Mouse (Mus musculus) C2C12 (cell line): ENCODE results near the gene A630089N07Rik. TPM values are rescaled to one million over a fixed set of nuclear protein-coding genes. Genes with fewer than 3 reads are reported as not detected.
A peak's percentile ranks its signal among the peaks of the same experiment; 100 is the strongest.
"Not testable (repeated sequence)": the region's sequence is repeated elsewhere in the genome, so short reads cannot be mapped to it uniquely, and the experiment has no call there.

Experiments
- H3K27me3 ChIP-seq: one replicate; pipeline ENCODE4 v1.6.1; 2011; ENCODE audit not compliant: control insufficient read depth, insufficient read depth, insufficient read length
- H3K36me3 ChIP-seq: one replicate; pipeline ENCODE4 v1.6.1; 2011; ENCODE audit not compliant: control insufficient read depth, insufficient read depth
- H3K4me3 ChIP-seq: one replicate; pipeline ENCODE4 v1.5.1; 2011; ENCODE audit warnings: mild to moderate bottlenecking, control low read depth; ENCODE audit not compliant: poor library complexity, insufficient read depth, severe bottlenecking
- H3K79me2 ChIP-seq: one replicate; pipeline ENCODE4 v1.6.1; 2011; ENCODE audit not compliant: control insufficient read depth, insufficient read depth
- H3K79me3 ChIP-seq: one replicate; pipeline ENCODE4 v1.6.1; 2011; ENCODE audit warnings: low read depth, control low read depth
- H3ac ChIP-seq: one replicate; pipeline ENCODE3; 2011; ENCODE audit warnings: low read depth; ENCODE audit not compliant: control insufficient read depth, insufficient read length
- CEBPB ChIP-seq: IDR thresholded peaks from one replicate; pipeline ENCODE4 v1.6.1; 2011; ENCODE audit warnings: low read depth, mild to moderate bottlenecking, control low read depth, moderate library complexity
- CTCF ChIP-seq: IDR thresholded peaks from one replicate; pipeline ENCODE4 v1.5.1; 2011; ENCODE audit not compliant: control insufficient read depth, insufficient read depth, insufficient read length
- FOSL1 ChIP-seq: IDR thresholded peaks from one replicate; pipeline ENCODE4 v1.8.0; 2011; ENCODE audit warnings: mild to moderate bottlenecking, low read length; ENCODE audit not compliant: poor library complexity, insufficient read depth, severe bottlenecking
- MAX ChIP-seq: IDR thresholded peaks from one replicate; pipeline ENCODE4 v1.6.1; 2011; ENCODE audit warnings: mild to moderate bottlenecking, control low read depth
- MYOD1 ChIP-seq: IDR thresholded peaks from one replicate; pipeline ENCODE4 v1.6.1; 2011; ENCODE audit warnings: low read depth; ENCODE audit not compliant: control insufficient read depth, insufficient read length
- MYOG ChIP-seq: IDR thresholded peaks from one replicate; pipeline ENCODE4 v1.6.1; 2011; ENCODE audit not compliant: control insufficient read depth, insufficient read length; ENCODE audit errors: extremely low read depth
- USF1 ChIP-seq: IDR thresholded peaks from one replicate; pipeline ENCODE4 v1.6.1; 2011; ENCODE audit warnings: low read depth, mild to moderate bottlenecking, control low read depth, moderate library complexity
- long read RNA-seq, 2 experiments: library from polyadenylated mRNA; unstranded; transcript quantifications; one replicate each; pipeline ENCODE4 v2.0.0; 2019 to 2020
- polyA plus RNA-seq: library from polyadenylated mRNA; unstranded; fragments of >200 nt; fragmentation: generic; extraction: Trizol; gene quantifications from one replicate; pipeline ENCODE4 v1.2.1, GENCODE M21; 2012; ENCODE audit warnings: missing spikeins

A630089N07Rik gene
- 1.2 TPM for polyA plus RNA-seq
- long read RNA-seq, experiment 1, partial matches to known transcripts = 0 of 1 reads
- long read RNA-seq, experiment 1, other reads (novel, unspliced or antisense) = 1 of 1 reads
- long read RNA-seq, experiment 2, partial matches to known transcripts = 7 of 10 reads
- long read RNA-seq, experiment 2, other reads (novel, unspliced or antisense) = 2 of 10 reads

DNA sequence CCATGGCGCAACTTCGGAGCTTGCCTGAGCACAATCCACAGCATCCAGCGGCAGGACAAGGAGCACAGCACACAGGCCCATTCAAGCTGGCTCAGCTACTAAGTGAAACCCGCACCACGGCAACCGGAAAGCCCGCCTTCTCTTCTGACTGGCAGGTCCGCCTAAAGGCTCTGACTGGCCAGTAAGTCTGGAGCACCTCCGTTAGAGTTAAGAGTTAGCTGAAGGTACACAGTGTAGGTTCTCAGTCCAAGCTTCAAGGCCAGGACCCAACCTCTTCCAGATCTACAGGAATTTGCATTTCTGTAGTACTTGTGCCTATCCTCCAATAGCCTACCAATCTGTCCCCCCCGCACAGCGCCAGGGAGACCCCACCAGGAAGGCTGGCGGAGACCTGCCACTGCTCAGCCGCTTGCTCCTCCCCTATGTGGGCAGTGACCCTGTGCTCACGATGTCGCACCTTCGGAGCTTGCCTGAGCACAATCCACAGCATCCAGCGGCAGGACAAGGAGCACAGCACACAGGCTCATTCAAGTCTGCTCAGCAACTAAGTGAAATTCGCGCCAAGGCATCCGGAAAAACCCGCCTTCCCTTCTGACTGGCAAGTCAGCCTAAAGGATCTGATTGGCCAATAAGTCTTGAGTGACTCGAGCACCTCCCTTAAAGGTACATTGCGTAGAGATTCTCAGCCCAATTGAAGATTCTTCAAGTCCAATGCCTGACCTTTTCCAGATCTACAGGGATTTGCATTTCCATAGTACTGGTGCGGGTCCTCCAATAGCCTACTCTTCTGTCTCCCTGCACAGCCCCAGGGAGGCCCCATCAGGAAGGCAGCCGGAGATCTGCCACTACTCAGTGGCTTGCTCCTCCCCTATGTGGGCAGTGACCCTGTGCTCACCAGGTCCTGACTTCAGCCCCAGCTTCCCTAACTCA, at the start of gene A630089N07Rik:
A630089N07Rik (minus strand) TSS at position 562 of the 930 bp plus-strand sequence.
- H3K27me3 ChIP-seq, H3K36me3 ChIP-seq: not testable (repeated sequence)
- Histone ChIP-seq H3K79me3 (peaks cover 16% of the 10 kb centered on the region), H3K4me3 (peak within 1 kb of the TSS; percentile 40), H3K79me2 (peaks cover 37% of the 10 kb centered on the region), H3ac (peak within 1 kb of the TSS; percentile 74)

DNA sequence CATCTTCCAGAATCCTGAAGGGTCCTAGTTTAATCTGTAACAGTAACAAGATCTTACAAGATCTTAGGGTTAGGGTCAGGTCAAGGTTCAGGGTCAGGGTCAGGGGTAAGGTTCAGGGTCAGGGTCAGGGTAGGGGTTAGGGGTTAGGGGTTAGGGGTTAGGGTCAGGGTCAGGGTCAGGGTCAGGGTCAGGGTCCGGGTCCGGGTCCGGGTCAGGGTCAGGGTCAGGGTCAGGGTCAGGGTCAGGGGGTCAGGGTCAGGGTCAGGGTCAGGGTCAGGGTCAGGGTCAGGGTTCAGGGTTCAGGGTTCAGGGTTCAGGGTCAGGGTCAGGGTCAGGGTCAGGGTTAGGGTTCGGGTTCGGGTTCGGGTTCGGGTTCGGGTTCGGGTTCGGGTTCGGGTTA, 24.9 kb upstream of the A630089N07Rik start:
- Histone ChIP-seq H3K27me3 (no peaks in the 10 kb centered on the region), H3ac (no peak overlapping the region), H3K4me3 (no peak overlapping the region), H3K36me3 (no peaks in the 10 kb centered on the region), H3K79me2 (no peaks in the 10 kb centered on the region), H3K79me3 (no peaks in the 10 kb centered on the region)
- TF ChIP-seq CTCF = no peak
- TF ChIP-seq FOSL1 = no peak
- TF ChIP-seq MYOG = no peak
- no peak for TF ChIP-seq USF1
- no peak for TF ChIP-seq CEBPB

DNA sequence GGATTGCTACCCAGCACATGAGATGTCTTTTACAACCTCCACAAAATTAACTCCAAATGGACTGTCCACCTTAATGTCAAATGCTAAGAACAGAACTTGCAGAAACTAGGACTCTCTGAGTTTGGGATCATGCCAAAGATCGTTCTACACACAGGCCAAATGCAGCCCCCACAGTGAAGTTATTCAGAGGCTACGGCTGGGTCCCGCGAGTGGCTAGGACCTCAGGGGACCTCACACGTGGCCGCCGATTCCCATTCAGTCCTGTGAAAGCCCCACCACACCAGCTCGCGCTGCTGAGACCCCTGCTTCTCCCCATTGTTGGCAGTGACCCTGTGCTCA, 731 bp downstream of the A630089N07Rik start:
- Histone ChIP-seq H3K79me3 (peaks cover 16% of the 10 kb centered on the region), H3K79me2 (peaks cover 44% of the 10 kb centered on the region), H3K4me3 (peak overlapping the region; percentile 40), H3ac (peak overlapping the region; percentile 45)
- not testable (repeated sequence) for H3K27me3 ChIP-seq, H3K36me3 ChIP-seq

DNA sequence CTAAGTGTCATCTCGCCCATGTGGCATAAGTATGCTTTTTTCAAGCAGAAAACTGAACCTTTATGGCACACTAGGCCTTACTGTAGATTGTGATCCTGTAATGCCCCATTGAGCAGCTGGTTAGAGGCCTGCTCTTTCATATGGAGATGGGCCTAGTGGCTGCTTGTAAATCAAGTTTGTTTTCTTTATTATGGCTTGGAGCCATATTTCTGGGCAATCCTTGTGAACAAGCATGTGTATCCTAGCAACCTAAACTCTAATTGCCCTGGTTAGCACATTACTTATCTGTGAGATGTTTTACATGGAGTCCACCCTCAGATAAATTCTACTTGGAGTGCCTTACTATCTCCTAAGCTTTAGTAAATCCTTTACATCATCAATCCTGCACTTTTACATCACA, 1.1 kb downstream of the A630089N07Rik start:
- not testable (repeated sequence) for H3K36me3 ChIP-seq, H3K27me3 ChIP-seq, H3ac ChIP-seq
- Histone ChIP-seq H3K79me2 (peaks cover 44% of the 10 kb centered on the region), H3K79me3 (peaks cover 16% of the 10 kb centered on the region), H3K4me3 (peak overlapping the region; percentile 40)

DNA sequence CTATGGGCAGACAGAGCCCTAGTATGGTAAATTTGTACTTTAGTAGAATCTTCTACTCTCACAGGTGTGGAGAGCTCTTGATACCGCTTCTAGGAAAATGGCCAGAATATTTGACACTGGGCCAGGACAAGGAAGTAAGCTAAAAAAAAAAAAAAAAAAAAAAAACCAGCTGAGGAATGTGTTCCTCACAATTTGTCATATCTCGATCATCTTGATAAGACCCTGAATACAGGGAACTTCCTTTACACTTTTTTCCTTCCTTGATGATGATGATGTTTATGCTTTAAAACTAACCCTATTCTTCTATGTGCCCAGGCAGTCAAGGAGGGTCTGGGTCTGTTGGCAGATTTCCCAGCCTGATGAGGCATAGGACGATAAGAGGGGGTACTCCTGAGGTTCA, 2.9 kb downstream of the A630089N07Rik start:
- not testable (repeated sequence) for H3ac ChIP-seq, H3K36me3 ChIP-seq, H3K4me3 ChIP-seq, H3K27me3 ChIP-seq
- Histone ChIP-seq H3K79me2 (peaks cover 44% of the 10 kb centered on the region), H3K79me3 (peaks cover 16% of the 10 kb centered on the region)

DNA sequence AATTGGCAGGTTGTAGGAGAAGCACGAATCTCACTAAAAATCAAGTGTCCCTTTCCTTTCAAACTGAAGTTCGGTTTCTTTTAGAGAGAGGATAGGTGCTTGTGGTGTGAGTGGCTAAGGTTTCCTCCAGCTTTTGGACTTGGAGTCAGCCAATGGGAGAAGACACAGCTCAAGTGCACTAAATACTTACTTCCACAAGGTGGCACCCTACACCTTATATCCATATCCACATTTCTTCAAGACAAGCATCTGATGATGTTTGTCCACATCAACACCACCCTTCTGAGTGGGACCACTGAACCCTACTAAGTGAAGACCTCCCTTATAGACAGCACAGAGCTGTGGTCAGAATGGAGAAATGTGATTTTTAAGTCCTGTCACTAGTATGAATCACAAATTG, 40.6 kb downstream of the A630089N07Rik start:
- Histone ChIP-seq H3ac (no peak overlapping the region), H3K79me3 (no peaks in the 10 kb centered on the region), H3K27me3 (no peaks in the 10 kb centered on the region), H3K4me3 (no peak overlapping the region), H3K79me2 (no peaks in the 10 kb centered on the region), H3K36me3 (no peaks in the 10 kb centered on the region)
- TF ChIP-seq FOSL1 = no peak
- no peak for TF ChIP-seq MYOD1
- no peak for TF ChIP-seq MAX
- TF ChIP-seq CEBPB = no peak
- no peak for TF ChIP-seq CTCF
- no peak for TF ChIP-seq USF1
- TF ChIP-seq MYOG = no peak

DNA sequence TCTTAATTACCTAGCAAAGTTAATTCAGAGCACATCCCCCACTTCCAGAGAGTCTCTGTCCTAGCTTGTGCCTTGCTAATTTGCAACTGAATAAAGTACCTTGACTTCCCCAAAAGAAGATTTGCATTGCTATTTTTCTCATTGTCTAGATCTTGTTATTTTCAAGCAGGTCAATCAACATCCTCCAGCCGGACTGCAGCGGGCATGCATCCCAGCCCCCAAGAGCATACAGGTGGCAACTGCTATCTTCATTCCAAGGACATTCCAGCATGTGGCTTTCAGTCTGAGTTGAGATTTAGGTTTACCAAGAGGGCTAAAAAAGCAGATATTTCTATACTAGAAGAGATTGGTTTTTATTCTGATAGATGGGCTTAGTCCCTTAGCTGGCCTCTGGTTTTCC, 47.3 kb downstream of the A630089N07Rik start:
- H3K79me2 ChIP-seq, H3K36me3 ChIP-seq, H3K27me3 ChIP-seq, H3K4me3 ChIP-seq, H3ac ChIP-seq, H3K79me3 ChIP-seq: not testable (repeated sequence)

DNA sequence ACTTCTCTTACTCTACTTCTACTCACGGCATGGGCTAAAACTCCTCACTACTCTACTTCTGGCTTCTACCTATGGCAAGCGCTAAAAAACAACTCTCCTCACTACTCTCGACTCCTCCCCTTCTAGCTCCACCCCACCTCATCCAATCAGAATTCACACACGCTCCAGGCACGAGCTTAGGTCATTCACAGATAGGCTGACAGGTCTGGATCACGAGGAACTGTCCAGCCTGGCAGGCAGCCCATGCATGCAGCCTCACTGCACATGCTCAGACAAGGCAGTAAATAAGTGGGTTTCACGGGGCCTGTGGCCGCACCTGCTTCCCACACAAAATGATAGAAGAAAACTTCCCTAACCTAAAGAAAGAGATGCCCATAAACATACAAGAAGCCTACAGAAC, 56.1 kb downstream of the A630089N07Rik start:
- H3K36me3 ChIP-seq, H3K27me3 ChIP-seq, H3ac ChIP-seq, H3K79me3 ChIP-seq, H3K4me3 ChIP-seq, H3K79me2 ChIP-seq: not testable (repeated sequence)
